Mouse (Mus musculus) neural tube, embryonic 15.5 days (tissue): ENCODE data around the gene Gm20605. TPM values are rescaled to one million over a fixed set of nuclear protein-coding genes. Genes with fewer than 3 reads are reported as not detected.

Experiments
- ATAC-seq: fragments of 200-750 bp; cut with Nextera tagmentation; 2 replicates; pipeline ENCODE4 v1.8.0; 2017; ENCODE audit warnings: mild to moderate bottlenecking, moderate TSS enrichment, moderate library complexity; ENCODE audit not compliant: low FRiP score
- H3K27ac ChIP-seq: fragments of 300-500 bp; sonication (generic); replicated peaks from 2 replicates; pipeline ENCODE4 v1.5.1; 2015; ENCODE audit warnings: mild to moderate bottlenecking, inconsistent platforms
- H3K27me3 ChIP-seq: fragments of 300-500 bp; sonication (generic); replicated peaks from 2 replicates; pipeline ENCODE4 v1.6.1; 2015; ENCODE audit warnings: inconsistent platforms
- H3K36me3 ChIP-seq: fragments of 300-500 bp; sonication (generic); 2 replicates; pipeline ENCODE4 v1.6.1; 2015; ENCODE audit warnings: inconsistent platforms
- H3K4me1 ChIP-seq: fragments of 300-500 bp; sonication (generic); 2 replicates; pipeline ENCODE4 v1.6.1; 2015; ENCODE audit warnings: inconsistent platforms
- H3K4me2 ChIP-seq: fragments of 300-500 bp; sonication (generic); 2 replicates; pipeline ENCODE4 v1.6.1; 2015; ENCODE audit warnings: inconsistent platforms, mild to moderate bottlenecking, moderate library complexity
- H3K4me3 ChIP-seq: fragments of 300-500 bp; sonication (generic); replicated peaks from 2 replicates; pipeline ENCODE4 v1.5.1; 2015; ENCODE audit warnings: mild to moderate bottlenecking, inconsistent platforms
- H3K9ac ChIP-seq: fragments of 300-500 bp; sonication (generic); replicated peaks from 2 replicates; pipeline ENCODE4 v1.6.1; 2015; ENCODE audit warnings: mild to moderate bottlenecking, inconsistent platforms
- H3K9me3 ChIP-seq: fragments of 300-500 bp; sonication (generic); replicated peaks from 2 replicates; pipeline ENCODE4 v1.6.1; 2016; ENCODE audit warnings: inconsistent platforms
- WGBS: fragments of 180-500 bp; shearing (Covaris S2); methylation state at CpG from one replicate; pipeline ENCODE4 v1.1.7; 2015; ENCODE audit warnings: mixed read lengths; 5-methylcytosine and 5-hydroxymethylcytosine counted together
- polyA plus RNA-seq: library from polyadenylated mRNA; unstranded; fragments of >200 nt; fragmentation: Nextera tagmentation; extraction: Ambion mirVana; gene quantifications from 2 replicates; pipeline ENCODE4 v1.2.1, GENCODE M21; 2015

Gene Gm20605
- polyA plus RNA-seq: 7.9 and 9.0 TPM in 2 replicates

- Histone ChIP-seq H3K4me2 (peak within 1 kb of the TSS; percentile 96), H3K4me3 (peak within 1 kb of the TSS; percentile 99), H3K27ac (peak within 1 kb of the TSS; percentile 92), H3K9ac (peak within 1 kb of the TSS; percentile 89), H3K9me3 (no peaks in the 10 kb centered on the region), H3K27me3 (no peaks in the 10 kb centered on the region), H3K4me1 (peaks cover 43% of the 10 kb centered on the region), H3K36me3 (peaks cover 7% of the 10 kb centered on the region; the same call in 1 of the 2 replicates)
- ATAC-seq: peak; percentile 99
- WGBS: under 1% methylated on average over 40 of the region's 46 CpGs
Observed at GRCm38 (mm10) chr5:137628498-137629305, at the start of gene Gm20605, which contains the start of the genes Fbxo24 and Lrch4. Gene Gm20605 (plus strand): TSS chr5:137629175. Gene Fbxo24 (minus strand): TSS chr5:137629002. Gene Lrch4 (plus strand): TSS chr5:137629121.

- Histone ChIP-seq H3K36me3 (no peaks in the 10 kb centered on the region), H3K9me3 (no peaks in the 10 kb centered on the region), H3K4me1 (peaks cover 17% of the 10 kb centered on the region), H3K9ac (no peak overlapping the region), H3K27ac (no peak overlapping the region), H3K27me3 (no peaks in the 10 kb centered on the region), H3K4me2 (no peak overlapping the region), H3K4me3 (no peak overlapping the region)
- WGBS: 89% methylated on average over 6 of the region's 6 CpGs
- ATAC-seq: no peak
Observed at GRCm38 (mm10) chr5:137580246-137580645, 48.7 kb upstream of the Gm20605 start.

DNA sequence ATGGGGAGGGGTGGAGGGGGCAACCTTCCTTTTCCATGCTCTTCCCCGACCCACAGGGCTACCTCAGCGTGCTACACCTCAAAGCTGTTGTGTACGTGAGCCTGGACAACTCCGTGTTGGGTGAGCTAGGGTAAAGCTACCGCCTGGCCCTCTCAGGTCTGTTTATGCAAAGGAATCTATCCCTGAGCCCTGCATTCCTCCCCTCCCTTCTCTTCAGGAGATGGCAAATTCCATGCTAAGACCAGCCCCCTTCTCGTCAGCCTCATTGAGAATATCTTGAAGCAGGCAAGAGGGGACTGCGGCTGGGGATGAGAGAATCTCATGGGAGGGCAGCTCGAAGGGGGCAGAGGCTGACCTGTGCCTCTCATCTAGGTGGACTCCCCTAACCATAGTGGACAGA is 46.3 kb upstream of the Gm20605 start:
- Histone ChIP-seq H3K27me3 (no peaks in the 10 kb centered on the region), H3K4me1 (peaks cover 17% of the 10 kb centered on the region), H3K4me3 (peak overlapping the region; percentile 42; the same call in 1 of the 2 replicates), H3K36me3 (no peaks in the 10 kb centered on the region), H3K9ac (peak overlapping the region; percentile 48; the same call in 1 of the 2 replicates), H3K27ac (peak overlapping the region; percentile 82), H3K9me3 (no peaks in the 10 kb centered on the region), H3K4me2 (peak overlapping the region; percentile 63)
- ATAC-seq: no peak
- WGBS: 48% methylated on average over 8 of the region's 8 CpGs

DNA sequence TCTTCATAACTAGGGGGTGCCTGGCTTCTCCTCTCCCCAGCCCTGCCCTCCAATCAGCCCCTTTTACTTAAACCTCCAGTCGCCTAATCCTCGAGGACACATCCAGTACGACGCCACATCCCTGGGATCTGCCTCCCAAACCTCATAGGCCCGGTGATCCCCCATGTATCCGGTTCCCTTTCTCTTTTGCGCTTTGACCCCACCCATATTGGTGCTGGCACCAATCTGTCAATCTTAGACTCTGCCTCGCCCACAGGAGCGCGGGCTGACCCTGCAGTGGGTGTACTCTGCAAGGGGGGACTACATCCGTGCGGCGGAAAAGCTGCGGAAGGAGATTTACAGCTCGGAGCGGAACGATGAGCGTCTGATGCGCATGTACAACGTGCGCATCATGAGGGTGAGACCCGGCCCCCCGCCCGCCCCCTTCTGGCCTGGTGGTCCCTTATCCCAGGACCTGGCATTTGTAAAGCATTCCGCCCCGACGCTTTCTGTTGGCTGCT is 45.3 kb upstream of the Gm20605 start:
- Histone ChIP-seq H3K9ac (peak overlapping the region; percentile 48), H3K4me2 (peak overlapping the region; percentile 63), H3K27ac (peak overlapping the region; percentile 82), H3K4me3 (peak overlapping the region; percentile 42), H3K4me1 (peaks cover 17% of the 10 kb centered on the region), H3K27me3 (no peaks in the 10 kb centered on the region), H3K9me3 (no peaks in the 10 kb centered on the region), H3K36me3 (no peaks in the 10 kb centered on the region)
- WGBS: 14% methylated on average over 27 of the region's 27 CpGs
- peak; percentile 89 for ATAC-seq

- no peak overlapping the region for H3K4me3 ChIP-seq
- 35% methylated on average over 8 of the region's 8 CpGs for WGBS
- H3K36me3 ChIP-seq: no peaks in the 10 kb centered on the region
Observed at GRCm38 (mm10) chr5:137584976-137585375, 44.0 kb upstream of the Gm20605 start.

DNA sequence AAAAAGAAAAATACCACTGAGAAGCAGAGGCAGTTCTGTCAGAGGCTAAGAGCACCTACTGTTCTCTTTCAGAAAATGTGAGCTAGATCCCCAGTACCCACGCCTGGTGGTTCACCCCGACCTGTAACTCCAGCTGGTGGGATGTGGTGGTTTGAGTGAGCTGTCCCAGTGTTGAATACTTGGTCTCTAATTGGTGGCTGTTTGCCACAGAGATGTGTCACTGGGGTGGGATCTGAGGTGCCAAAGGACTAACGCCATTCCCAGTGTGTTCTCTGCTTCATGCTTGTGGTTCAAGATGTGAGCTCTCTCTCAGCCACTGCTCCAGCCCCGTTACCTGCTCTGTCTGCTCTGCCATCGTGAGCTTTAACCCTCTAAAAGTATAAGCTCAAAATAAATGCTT is 38.5 kb upstream of the Gm20605 start:
- 0 out of 2 replicates have a peak, but pooled peaks cover under 1% of the 10 kb centered on the region for H3K36me3 ChIP-seq
- H3K4me1 ChIP-seq: no peaks in the 10 kb centered on the region
- no peaks in the 10 kb centered on the region for H3K27me3 ChIP-seq
- 86% methylated on average over 5 of the region's 5 CpGs for WGBS
- H3K9ac ChIP-seq: no peak overlapping the region
- no peak overlapping the region for H3K27ac ChIP-seq
- no peak overlapping the region for H3K4me2 ChIP-seq
- no peak for ATAC-seq
- H3K9me3 ChIP-seq: no peaks in the 10 kb centered on the region
- no peak overlapping the region for H3K4me3 ChIP-seq

More at GRCm38 (mm10) chr5:137584976-137585375, 44.0 kb upstream of the Gm20605 start:
- Histone ChIP-seq H3K9ac (no peak overlapping the region), H3K27me3 (no peaks in the 10 kb centered on the region), H3K27ac (no peak overlapping the region), H3K9me3 (no peaks in the 10 kb centered on the region), H3K4me1 (peaks cover 17% of the 10 kb centered on the region), H3K4me2 (no peak overlapping the region)
- no peak for ATAC-seq

- H3K9ac ChIP-seq: no peak overlapping the region
- peaks cover 12% of the 10 kb centered on the region for H3K36me3 ChIP-seq
- no peaks in the 10 kb centered on the region for H3K27me3 ChIP-seq
- H3K27ac ChIP-seq: no peak overlapping the region
- H3K4me3 ChIP-seq: no peak overlapping the region
- WGBS: 73% methylated on average over 7 of the region's 7 CpGs
- no peak for ATAC-seq
- no peak overlapping the region for H3K4me2 ChIP-seq
- no peaks in the 10 kb centered on the region for H3K9me3 ChIP-seq
- peaks cover 18% of the 10 kb centered on the region for H3K4me1 ChIP-seq
Observed at GRCm38 (mm10) chr5:137595921-137596320, 33.1 kb upstream of the Gm20605 start.

DNA sequence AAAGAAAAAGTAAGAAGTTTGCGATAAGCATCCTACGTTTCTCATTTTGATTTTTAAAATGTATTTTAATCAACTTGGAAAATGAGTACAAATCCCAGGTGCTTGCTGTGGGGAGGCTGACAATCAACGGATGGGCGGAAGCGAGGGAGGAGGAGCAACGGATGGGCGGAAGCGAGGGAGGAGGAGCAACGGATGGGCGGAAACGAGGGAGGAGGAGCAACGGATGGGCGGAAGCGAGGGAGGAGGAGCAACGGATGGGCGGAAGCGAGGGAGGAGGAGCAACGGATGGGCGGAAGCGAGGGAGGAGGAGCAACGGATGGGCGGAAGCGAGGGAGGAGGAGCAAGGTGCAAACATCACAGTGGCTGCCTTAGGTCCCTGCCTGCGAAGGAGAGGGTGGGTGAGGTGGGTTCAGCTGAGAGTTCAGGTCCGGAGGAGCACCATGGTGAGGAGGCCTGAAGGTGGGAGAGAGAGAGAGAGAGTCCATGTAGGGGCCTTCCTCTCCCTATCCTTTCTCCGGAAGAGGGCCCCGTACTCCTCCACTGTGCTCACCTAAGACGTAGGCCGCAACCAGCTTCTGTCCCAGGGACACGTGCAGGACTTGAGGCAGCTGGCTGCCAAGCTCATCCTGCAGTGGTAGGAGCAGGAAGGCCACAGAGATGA is 32.2 kb upstream of the Gm20605 start:
- 0 out of 2 replicates have a peak overlapping the region, but pooled peaks have one; percentile 6 for H3K4me3 ChIP-seq
- H3K4me2 ChIP-seq: peak overlapping the region; percentile 45
- no peaks in the 10 kb centered on the region for H3K9me3 ChIP-seq
- no peak overlapping the region for H3K27ac ChIP-seq
- WGBS: 28% methylated on average over 29 of the region's 30 CpGs
- ATAC-seq: no peak
- H3K9ac ChIP-seq: no peak overlapping the region
- H3K4me1 ChIP-seq: peaks cover 22% of the 10 kb centered on the region
- H3K36me3 ChIP-seq: peaks cover 12% of the 10 kb centered on the region
- H3K27me3 ChIP-seq: no peaks in the 10 kb centered on the region

DNA sequence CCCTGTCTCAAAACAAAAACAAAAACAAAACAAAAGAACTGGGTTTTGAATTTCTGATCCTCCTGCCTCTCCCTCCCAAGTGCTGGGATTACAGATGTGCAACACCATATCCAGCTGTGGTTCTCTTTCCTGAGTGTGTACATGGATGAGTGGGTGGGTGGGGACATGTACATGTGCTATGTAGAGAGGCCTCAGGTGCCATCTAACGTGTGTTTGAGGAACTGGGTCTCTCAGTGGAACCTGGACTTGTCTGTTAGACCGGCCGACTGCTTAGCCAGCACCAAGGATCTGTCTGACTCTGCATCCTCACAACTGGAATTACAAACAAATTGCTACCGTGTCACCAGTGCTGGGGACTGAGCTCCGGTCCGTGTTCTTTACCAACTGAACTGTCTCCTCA is 31.4 kb upstream of the Gm20605 start:
- Histone ChIP-seq H3K27me3 (no peaks in the 10 kb centered on the region), H3K4me2 (no peak overlapping the region), H3K4me3 (no peak overlapping the region), H3K27ac (no peak overlapping the region), H3K4me1 (peaks cover 28% of the 10 kb centered on the region), H3K9me3 (no peaks in the 10 kb centered on the region), H3K36me3 (peaks cover 12% of the 10 kb centered on the region), H3K9ac (no peak overlapping the region)
- WGBS: 97% methylated on average over 6 of the region's 6 CpGs
- ATAC-seq: no peak

DNA sequence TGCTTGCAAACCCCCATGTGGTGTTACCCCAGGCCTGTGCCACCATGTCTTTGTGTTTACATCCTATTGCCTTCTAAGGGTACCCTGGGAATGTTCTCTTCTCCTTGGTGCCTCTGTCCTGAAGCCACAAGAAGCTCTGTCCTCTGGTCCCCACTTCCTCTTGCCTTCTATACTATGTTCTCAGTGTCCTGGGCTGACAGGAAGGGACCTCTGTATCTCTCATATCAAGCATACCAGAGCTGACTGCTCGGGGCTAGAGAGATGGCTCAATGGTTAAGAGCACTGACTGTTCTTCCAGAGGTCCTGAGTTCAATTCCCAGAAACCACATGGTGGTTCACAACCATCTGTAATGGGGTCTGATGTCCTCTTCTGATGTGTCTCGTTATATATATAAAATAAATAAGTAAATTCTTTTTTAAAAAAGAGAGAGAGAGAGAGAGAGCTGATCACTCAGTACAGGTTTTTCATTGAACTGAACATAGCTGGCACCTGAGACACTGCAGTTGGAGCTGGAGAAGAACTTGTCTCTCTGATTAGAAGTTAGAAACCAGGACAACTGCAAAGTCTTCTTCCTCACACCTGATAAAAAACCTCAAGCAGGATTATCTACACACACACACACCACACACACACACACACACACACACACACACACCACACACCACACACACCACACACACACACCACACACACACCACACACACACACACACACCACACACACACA is 30.7 kb upstream of the Gm20605 start:
- peaks cover 12% of the 10 kb centered on the region for H3K36me3 ChIP-seq
- WGBS: 95% methylated on average over 2 of the region's 2 CpGs
- no peaks in the 10 kb centered on the region for H3K9me3 ChIP-seq
- H3K27ac ChIP-seq: no peak overlapping the region
- no peak overlapping the region for H3K4me2 ChIP-seq
- no peaks in the 10 kb centered on the region for H3K27me3 ChIP-seq
- H3K9ac ChIP-seq: no peak overlapping the region
- no peak overlapping the region for H3K4me3 ChIP-seq
- H3K4me1 ChIP-seq: peaks cover 30% of the 10 kb centered on the region
- no peak for ATAC-seq

DNA sequence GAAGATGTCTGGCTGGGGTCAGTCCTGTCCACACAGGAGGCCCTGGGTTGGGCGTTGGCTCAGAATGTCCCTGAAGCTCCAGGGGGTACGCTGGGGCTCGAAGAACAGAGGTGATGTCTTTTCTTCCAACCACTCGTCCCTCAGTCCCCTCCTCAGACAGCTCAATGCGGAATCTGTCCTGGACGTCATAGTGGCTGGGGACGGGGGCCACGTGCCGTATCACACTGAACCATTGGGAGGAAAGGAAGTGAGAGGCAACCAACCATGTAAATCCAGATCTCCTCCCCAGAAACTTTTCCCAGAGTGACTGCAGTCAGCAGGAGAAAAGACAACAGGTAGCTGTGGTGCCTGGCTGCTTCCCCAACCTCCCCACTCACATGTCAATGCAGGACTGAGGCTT is 29.4 kb upstream of the Gm20605 start:
- peak overlapping the region; percentile 90 for H3K4me2 ChIP-seq
- 83% methylated on average over 9 of the region's 9 CpGs for WGBS
- no peaks in the 10 kb centered on the region for H3K9me3 ChIP-seq
- peak overlapping the region; percentile 85 for H3K4me3 ChIP-seq
- H3K4me1 ChIP-seq: peaks cover 30% of the 10 kb centered on the region
- H3K9ac ChIP-seq: peak overlapping the region; percentile 87
- ATAC-seq: no peak
- H3K27me3 ChIP-seq: no peaks in the 10 kb centered on the region
- no peak overlapping the region for H3K27ac ChIP-seq
- H3K36me3 ChIP-seq: peaks cover 12% of the 10 kb centered on the region
